Mouse (Mus musculus) brown adipose tissue, adult 24 weeks (tissue): ENCODE results near the gene Rnf181. TPM values are rescaled to one million over a fixed set of nuclear protein-coding genes. Genes with fewer than 3 reads are reported as not detected.

ENCODE experiments used
- H3K27ac ChIP-seq: fragments of 200-500 bp; replicated peaks from 2 replicates; pipeline ENCODE4 v1.5.1; 2012; ENCODE audit warnings: low read depth, mild to moderate bottlenecking, low read length
- H3K4me1 ChIP-seq: fragments of 200-500 bp; 2 replicates; pipeline ENCODE4 v1.6.1; 2012; ENCODE audit warnings: low read length, mixed read lengths; ENCODE audit not compliant: control insufficient read depth, insufficient read depth, insufficient read length
- H3K4me3 ChIP-seq: fragments of 200-500 bp; 2 replicates; pipeline ENCODE4 v1.5.1; 2012; ENCODE audit warnings: low read depth, mild to moderate bottlenecking, low read length, moderate library complexity; ENCODE audit not compliant: insufficient read depth
- polyA plus RNA-seq: library from polyadenylated mRNA; stranded (reverse); fragments of >200 nt; gene quantifications from 2 replicates; pipeline ENCODE4 v1.2.4, GENCODE M21; 2012; ENCODE audit not compliant: missing spikeins, insufficient read depth, insufficient read length

Rnf181 gene
- polyA plus RNA-seq, 1 experiment: 87.8 TPM

GRCm38 (mm10) chr6:72345074-72345567 lies 21.6 kb downstream of the Rnf181 start, which contains the start of gene Usp39:
TSS of gene Usp39 (minus strand) at chr6:72345184.
- Histone ChIP-seq H3K27ac (peak within 1 kb of the TSS; percentile 88), H3K4me3 (peak within 1 kb of the TSS; percentile 91), H3K4me1 (peaks cover 10% of the 10 kb centered on the region)

DNA sequence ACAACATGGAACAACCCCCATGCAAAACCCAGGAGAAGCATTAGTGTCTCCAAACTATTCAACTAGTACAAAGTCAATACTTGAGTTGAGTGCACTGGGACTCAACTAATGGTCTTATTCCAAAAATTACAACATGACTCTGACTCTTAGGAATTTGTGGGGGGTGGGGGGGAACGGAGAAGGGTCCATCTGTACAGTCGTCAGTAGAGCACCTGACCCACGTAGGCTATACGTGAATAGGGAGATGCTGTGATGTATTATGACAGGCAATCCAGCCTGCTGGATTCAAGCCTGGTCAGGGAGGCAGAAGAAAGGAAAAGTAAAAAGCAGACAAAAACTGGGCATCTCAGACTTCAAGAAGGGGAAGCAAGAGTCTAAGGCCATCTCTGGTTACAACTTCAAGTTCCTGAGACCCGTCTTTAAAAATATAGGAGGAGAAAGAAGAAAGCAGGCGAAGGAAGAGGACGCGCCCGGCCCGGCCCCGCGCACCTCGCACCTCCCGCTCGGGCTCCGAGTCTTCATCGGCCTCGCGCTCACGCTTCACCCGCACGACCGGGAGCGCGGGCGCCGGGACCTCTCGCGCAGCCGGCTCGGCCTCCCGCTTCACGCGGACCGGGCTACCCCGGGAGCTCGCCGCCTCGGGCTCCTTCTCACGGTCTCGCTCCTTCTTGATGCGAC lies 22.2 kb downstream of the Rnf181 start:
- peaks cover 10% of the 10 kb centered on the region for H3K4me1 ChIP-seq
- H3K4me3 ChIP-seq: peak overlapping the region; percentile 91
- H3K27ac ChIP-seq: 0 out of 2 replicates have a peak overlapping the region, but pooled peaks have one; percentile 49

- no peak overlapping the region for H3K4me3 ChIP-seq
- H3K27ac ChIP-seq: no peak overlapping the region
- no peaks in the 10 kb centered on the region; the same call in 1 of the 2 replicates for H3K4me1 ChIP-seq
Observed at GRCm38 (mm10) chr6:72340481-72340880, 26.3 kb downstream of the Rnf181 start.

DNA sequence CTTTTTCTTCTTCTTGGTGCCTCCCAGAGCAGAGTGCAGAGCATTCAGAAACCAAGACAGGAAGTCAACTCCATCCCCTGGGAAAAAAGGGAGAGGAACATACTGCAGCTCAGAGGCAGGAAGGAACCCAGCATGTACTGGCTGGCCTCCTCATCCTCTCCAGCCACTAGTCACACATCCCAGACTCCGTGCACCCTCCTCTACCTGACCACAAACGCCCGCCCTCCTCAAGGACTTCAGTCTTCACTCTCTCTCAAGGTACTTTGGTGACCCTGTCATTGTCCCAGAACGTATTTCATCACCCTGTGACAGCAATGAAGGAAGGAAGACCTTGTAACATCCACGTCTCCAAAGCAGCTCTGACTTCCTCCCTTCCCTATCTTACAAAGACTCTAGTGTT lies 33.6 kb downstream of the Rnf181 start:
- Histone ChIP-seq H3K4me1 (no peaks in the 10 kb centered on the region), H3K4me3 (no peak overlapping the region), H3K27ac (0 out of 2 replicates have a peak overlapping the region, but pooled peaks have one; percentile 8)

GRCm38 (mm10) chr6:72330133-72330532 lies 36.6 kb downstream of the Rnf181 start:
- no peaks in the 10 kb centered on the region for H3K4me1 ChIP-seq
- no peak overlapping the region for H3K4me3 ChIP-seq
- no peak overlapping the region for H3K27ac ChIP-seq

DNA sequence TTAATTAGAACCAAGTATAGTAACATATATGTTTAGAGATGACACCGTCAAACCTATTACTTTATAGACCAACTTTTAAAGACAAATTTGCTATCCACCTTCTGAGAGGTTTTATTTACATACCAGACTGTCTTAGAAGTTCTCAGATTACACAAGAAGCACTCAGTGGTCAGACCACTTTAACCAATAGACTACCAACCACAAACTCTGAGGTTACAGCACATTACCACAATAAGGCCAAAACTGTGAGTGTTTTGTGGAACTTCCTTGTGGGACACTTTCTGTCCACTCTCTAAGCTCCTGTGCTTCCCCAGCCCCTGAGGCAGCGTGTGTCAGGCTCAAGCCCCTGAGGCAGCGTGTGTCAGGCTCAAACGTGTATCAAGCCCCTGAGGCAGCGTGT lies 37.7 kb downstream of the Rnf181 start:
- Histone ChIP-seq H3K4me1 (no peaks in the 10 kb centered on the region), H3K4me3 (no peak overlapping the region), H3K27ac (no peak overlapping the region)

DNA sequence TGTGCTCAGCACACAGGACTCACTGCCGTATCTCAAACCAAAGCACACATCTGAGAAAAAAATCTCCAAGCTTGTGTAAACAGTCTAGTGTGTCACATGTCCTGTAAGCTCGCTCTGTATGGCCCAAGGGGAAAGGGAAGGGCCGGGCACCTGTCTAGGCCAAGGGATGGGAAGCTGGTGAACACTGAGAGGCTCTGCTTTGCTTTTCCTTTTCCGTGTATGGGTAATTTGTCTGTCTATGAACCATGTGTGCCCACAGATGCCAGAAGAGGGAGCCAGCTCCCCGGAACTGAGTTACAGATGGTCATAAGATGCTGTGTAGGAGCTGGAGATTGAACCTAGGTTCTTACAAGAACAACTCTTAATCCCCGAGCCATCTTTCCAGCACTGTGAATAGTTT lies 40.5 kb downstream of the Rnf181 start:
- no peaks in the 10 kb centered on the region for H3K4me1 ChIP-seq
- no peak overlapping the region for H3K4me3 ChIP-seq
- no peak overlapping the region for H3K27ac ChIP-seq

GRCm38 (mm10) chr6:72323786-72324508 lies 42.8 kb downstream of the Rnf181 start:
- Histone ChIP-seq H3K27ac (no peak overlapping the region), H3K4me1 (no peaks in the 10 kb centered on the region), H3K4me3 (no peak overlapping the region)

- no peak overlapping the region for H3K4me3 ChIP-seq
- no peaks in the 10 kb centered on the region for H3K4me1 ChIP-seq
- H3K27ac ChIP-seq: no peak overlapping the region
Observed at GRCm38 (mm10) chr6:72322936-72323335, 43.8 kb downstream of the Rnf181 start.

DNA sequence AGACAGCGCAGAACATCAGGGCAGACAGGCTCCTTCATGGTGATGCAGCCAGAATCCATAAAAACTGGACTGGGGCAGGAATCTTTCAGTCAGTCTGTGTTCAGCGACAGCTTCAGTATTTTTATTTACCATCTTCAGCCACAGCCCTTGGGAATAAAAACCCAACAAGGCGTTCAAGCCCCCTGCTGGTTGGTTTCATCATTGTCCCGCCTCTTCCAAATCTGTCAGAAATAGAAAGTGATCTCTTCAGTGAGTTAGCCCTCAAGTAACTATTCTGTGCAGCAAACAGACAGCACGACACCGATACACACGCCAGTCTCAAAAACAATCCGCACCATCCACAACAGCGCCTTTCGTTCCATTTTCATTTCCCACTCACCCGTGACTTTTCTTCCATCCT lies 47.7 kb downstream of the Rnf181 start:
- no peak overlapping the region for H3K27ac ChIP-seq
- H3K4me3 ChIP-seq: no peak overlapping the region
- H3K4me1 ChIP-seq: no peaks in the 10 kb centered on the region

DNA sequence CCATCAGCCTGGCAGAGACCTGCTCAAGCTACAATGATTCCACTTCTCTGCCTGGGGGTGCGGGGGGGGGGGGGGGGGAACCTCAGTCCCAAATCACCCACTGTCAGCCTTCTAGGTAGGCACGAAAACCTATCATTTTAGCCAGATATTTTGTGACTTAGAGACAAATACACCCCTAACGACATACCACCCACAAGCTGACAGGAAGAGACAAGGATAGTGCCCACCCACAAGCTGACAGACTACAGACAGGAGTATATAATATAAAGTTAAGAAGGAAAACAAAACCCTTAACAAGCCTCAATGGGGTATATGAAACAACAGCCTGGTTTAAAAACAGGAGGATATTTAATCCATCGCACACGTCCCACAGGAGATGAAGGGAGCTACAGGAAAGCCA lies 48.3 kb downstream of the Rnf181 start:
- Histone ChIP-seq H3K27ac (no peak overlapping the region), H3K4me3 (no peak overlapping the region), H3K4me1 (no peaks in the 10 kb centered on the region)

- Histone ChIP-seq H3K4me1 (no peaks in the 10 kb centered on the region), H3K4me3 (no peak overlapping the region), H3K27ac (no peak overlapping the region)
Observed at GRCm38 (mm10) chr6:72316044-72316443, 50.7 kb downstream of the Rnf181 start.

DNA sequence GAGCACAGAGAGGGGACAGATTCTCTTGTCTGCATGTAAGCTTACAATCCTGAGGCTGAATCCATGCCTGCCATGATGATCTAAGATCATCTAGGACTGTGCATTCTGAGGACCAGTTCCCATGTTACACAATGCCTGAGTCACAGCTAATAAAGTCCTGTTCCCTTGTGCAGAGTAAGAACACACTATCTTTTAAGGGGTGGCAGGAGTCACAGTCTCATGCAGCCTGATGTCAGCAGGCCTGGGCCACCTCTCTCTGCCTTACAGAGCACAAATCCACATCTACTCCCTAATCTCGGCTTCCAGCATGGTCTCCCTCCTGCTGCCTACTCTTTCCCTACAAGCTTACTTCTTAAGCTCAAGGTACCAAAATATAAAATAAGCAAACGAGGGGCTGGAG lies 51.4 kb downstream of the Rnf181 start:
- no peaks in the 10 kb centered on the region for H3K4me1 ChIP-seq
- H3K27ac ChIP-seq: no peak overlapping the region
- H3K4me3 ChIP-seq: no peak overlapping the region

DNA sequence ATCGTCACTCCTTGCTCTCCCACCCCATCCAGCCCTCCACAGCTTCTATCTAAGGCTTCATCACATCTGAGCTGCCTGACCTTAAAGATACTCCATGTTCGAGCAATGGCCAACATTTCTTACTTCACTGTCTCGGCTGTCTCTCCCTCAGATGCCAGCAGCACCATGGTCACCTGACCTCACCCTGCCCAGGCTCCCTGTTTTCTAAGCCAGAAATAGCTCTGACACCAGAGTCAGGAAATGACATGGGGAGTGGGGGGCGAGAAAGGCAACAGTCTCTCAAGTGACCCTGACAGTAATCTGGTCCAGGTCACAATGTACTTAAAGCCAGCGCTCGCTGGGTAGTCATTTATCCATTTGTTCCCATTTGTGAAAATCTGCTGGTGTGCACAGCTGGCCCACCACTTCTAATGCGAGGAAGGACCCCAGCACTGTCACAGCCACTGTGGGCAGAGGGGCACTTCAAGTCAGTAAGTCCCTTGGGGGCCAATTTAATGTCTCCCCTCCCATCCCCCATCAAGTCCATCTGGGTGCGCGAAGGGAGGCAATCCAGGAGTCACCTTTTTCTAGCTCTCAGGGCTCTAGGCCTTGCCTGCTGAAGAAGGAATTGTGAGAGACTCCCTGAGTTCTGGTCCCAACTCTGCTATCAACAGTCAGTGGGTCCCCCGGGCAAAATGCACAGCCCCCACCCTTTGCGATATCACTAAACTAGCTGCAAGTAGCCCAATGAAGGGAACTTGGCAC lies 53.5 kb downstream of the Rnf181 start:
- no peak overlapping the region for H3K4me3 ChIP-seq
- no peaks in the 10 kb centered on the region for H3K4me1 ChIP-seq
- no peak overlapping the region for H3K27ac ChIP-seq

GRCm38 (mm10) chr6:72312198-72312597 lies 54.6 kb downstream of the Rnf181 start:
- Histone ChIP-seq H3K4me3 (no peak overlapping the region), H3K27ac (no peak overlapping the region), H3K4me1 (no peaks in the 10 kb centered on the region)
